Mouse (Mus musculus): Measurements from ENCODE around the gene Ankrd33b.

Ankrd33b gene

DNA sequence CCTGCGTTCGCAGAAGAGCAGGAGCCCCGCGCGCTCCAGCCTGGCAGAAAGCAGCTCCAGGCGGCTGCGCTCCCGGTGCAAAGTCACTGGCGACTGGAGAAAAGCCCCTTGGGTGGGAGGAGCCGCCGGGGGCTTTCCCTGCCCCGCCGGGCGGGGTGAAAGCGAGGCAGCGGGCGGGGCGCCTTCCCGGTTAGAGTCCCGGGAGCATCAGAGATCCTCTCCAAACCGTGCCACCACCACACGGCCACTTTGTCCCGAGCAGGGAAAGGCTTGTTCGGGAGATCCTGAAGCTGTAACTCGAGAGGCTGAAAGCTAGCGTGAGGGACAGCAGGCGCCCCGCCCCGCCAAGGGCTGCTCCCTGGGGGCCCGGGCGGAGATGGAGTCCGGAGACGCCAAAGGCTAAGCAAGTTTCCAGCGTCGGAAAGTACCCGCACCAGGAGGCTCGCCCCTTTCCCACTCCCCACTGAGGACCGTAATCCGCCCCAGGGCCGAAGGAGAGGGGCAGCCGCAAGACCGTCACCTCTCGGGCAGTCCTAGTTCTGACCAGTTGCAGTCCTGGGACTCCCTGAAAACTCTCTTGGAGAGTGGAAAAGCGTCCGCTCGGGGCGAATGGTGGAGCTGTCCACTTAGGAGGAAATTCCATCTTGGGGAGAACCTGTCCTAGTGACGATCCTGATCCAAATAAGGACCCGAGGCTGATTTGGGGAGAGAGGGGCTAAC, at the start of gene Ankrd33b:
TSS of gene Ankrd33b (minus strand) at position 246 of the 720 bp plus-strand sequence.
- no peak for DNase-seq (ENCODE audit: low read depth)

DNA sequence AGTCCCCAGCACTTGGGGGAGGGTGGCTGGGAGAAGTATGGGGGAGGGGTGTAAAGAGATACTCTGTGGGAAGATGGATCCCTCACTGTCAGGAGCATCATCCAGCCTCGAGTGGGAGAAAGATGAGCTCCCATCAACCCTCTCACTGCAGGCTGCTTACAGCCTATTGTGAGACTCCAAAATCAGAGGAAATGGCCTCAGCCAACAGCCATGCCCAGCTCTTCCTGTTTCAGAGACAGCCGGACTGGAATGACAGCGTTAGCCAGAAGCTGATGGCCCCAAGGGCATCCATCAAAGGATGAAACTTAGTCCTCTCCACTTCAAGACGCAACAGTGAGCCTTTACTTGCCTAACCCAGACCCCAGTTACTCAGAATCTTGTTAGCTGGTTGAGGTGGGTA, 47.7 kb upstream of the Ankrd33b start:
- DNase-seq (ENCODE audit: low read depth), result no peak

DNA sequence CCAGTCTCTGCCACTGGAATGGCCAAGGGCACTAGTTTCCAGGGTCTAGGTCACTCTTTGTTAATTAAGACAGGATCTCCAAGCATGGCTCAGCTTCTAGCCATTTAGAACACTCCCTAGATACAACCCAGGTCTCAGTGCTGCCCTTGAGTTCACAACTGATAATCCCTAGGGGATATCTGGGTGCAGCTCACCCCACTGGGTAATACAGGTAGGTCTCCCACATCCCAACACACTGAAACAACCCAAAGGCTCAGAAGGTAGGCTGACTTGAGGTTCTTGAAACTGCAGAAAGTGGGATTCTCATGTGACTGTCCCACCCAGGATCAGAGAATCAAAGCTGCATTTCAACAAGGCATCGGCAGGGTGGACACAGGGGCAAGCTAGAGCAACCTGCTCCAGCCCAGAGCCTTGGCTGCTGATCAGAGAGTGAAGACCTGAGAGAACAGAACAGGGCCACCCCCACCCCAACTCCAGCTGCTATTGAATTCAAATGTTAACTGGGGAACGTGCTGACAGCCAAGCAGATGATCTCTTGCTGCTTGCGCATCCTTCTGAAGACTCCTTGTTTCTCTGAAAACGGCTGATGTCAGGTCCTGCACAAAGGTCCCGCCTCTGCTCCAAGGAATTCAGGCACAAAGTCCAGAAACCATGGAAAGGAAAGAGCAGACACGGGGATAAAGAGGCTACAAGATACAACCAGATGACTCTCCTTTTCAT, 46.8 kb upstream of the Ankrd33b start:
- no peak for DNase-seq (ENCODE audit: low read depth)

DNA sequence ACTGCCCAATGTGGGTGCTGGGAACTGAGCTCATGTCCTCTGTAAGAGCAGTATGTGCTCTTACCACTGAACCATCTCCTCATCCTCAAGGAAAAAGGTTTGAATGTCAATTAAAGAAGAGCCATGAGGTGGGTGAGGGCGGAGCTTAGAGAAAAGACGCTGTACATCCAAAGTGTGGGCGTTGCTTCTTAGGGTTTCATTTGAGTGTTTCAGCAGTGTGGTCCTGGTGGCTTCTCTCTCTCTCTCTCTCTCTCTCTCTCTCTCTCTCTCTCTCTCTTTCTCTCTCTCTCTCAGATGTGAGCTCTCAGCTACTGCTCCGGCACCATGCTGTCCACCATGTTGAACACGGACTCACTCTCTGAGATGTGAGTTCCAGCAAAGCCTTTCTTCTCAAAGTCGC, 46.1 kb upstream of the Ankrd33b start:
- no peak for DNase-seq (ENCODE audit: low read depth)

DNA sequence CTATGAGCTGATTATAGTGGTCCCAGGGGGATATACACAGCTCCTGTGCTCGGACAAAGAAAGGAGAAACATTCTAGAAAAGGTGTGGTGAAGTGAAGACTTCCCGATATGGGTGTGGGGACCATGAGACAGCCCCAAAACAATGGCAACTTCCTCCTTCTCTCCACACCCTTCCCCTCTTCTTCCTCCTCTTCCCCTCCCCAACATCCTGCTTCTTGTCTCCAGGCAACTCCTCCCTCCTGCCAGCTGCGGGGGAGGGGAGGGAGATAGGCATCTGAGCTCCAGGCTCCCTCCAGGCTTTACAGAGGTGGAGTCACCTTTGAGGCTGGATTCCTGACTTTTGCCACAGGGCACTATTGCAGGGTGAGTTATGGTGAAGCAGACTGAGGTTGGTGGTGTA, 45.4 kb upstream of the Ankrd33b start:
- DNase-seq (ENCODE audit: low read depth), result no peak

DNA sequence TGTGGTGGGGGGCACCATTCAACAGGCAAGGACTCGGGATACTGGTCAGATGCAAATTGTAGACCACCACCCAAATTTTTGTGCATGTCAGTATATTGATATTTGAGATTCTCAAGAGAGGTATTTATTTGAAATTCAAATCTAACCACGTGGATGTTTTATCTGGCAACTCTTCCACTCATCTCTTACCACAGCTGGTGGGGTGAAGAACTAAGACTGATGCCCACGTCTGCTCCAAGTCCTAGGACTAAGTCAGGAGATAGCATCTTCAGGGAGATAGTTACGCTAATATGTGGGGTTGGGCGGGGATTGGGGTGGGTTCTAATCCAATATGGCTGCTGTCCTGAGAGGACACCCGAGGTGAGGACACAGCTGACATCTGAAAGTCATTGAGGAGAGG, 44.9 kb upstream of the Ankrd33b start:
- DNase-seq (ENCODE audit: low read depth), result no peak

DNA sequence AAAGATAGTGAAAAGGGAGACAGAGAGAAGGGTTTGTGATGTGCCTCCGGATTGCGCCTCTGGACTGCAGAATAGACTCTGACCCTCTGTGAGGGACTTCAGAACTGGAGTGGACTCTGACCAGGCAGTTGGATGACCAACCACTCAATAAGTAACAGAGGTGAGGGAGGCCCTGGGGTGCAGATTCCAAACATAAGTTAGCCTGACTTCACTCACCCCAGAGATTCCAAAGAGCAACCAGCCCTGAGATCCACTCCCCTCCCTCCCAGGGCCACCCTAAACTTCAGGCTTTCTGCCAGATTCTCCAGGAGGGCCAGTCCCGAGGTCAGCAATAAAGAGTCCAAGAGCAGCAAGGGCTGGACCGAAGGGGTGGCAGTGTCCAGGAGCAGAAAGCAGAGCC, 40.0 kb upstream of the Ankrd33b start:
- no peak for DNase-seq (ENCODE audit: low read depth)

DNA sequence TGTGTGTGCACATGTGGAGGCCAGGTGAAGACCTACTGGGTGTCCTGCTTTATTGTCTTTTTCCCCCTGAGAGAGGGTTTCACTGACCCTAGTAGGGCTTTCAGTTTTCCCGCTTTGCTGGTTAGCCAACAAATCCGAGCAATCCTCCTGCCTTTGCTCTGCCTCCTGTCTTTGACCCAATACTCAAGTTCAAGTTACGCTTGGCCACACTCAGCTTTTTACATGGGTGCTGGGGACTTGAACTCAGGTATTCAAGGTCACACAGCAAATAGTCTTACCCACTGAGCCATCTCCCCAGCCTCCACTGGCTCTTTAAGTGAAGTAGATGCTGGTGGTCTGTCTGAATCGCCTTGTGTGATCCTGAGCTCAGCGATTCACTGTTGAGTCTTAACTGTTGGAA, 39.4 kb upstream of the Ankrd33b start:
- no peak for DNase-seq (ENCODE audit: low read depth)

DNA sequence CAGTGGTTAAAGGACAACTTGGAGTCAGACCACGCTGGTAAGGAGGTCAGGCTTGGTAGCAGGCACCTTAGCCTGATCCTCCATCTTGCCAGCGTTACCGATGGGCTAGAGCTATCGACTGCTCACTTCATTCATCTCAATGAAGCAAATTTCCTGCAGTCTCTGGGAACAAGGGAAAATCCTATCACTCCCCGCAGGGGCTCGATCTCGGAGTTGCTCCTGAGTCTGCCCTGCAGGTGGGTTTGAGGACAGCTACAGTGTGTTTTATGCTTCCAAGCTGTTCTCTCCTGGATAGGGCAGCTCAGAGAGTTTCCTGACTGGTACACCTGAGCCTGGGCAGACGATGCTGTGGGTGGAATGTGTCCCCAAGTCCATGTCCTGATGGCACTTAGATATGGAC, 36.8 kb upstream of the Ankrd33b start:
- DNase-seq (ENCODE audit: low read depth), result no peak

DNA sequence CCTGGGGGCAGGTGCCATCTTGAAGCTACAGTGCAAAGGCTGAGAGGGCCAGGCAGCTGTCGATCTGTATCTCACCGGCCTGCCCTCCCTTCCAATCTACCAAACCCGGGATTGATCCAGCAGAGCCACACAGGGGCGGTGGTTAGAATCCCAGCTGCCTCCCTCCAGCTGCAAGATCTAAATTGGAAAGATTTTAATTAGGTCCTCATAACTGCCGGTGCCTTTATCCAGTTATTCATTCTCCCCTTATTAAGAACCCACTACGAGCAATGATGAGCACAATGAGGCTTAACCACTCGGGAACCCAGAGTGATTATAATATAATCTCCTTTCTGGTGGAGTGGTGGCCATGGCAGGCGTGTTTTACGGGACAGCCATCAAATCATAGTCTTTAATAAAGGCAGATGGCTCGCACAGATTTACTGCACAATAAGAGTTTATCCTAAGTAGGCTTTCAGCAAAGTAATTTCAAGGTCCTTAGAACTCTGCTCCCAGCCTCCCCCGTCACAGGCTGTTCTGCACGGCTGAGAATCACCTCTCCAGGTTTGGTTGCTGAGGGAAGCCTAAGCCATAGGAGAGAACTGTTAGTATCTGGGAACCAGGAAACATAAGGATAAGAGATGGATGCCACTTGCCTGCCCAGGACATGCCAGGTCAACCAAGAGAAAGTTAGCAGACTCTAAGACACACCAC, 34.8 kb upstream of the Ankrd33b start:
- DNase-seq (ENCODE audit: low read depth), result no peak

DNA sequence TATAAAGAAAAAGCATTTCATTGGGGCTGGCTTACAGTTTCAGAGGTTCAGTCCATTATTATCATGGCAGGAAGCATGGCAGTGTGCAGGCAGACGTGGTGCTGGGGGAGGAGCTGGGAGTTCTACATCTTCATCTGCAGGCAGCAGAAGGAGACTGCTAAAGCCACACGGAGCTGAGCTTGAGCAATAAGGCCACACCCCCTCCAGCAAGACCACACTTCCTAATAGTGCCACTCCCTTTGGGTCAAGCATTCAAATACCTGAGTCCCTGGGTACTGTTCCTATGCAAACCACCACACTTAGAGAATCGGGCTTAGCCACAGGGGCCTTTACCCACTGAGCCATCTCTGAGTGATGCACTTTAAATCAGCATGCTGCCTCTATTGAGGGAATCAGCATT, 33.4 kb upstream of the Ankrd33b start:
- no peak for DNase-seq (ENCODE audit: low read depth)

DNA sequence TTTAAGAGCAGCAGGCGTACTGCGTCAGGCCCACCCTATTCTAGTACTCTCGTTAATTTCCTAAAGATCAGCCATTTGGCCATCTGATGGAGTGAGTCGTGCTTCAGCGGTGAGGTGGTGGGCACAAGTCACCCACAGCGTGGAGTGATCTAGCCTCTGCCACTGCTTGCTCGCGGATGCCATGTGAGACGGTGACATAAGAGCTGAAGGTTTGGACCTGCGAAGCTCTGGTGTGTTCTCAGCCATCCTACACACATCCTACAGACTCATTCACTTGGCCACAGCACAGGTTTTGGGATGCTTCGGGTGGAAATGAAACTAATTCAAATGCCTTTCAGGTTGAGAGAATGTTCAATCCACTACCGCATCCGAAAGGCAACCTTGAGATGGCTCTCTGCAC, 31.2 kb upstream of the Ankrd33b start:
- DNase-seq (ENCODE audit: low read depth), result no peak

DNA sequence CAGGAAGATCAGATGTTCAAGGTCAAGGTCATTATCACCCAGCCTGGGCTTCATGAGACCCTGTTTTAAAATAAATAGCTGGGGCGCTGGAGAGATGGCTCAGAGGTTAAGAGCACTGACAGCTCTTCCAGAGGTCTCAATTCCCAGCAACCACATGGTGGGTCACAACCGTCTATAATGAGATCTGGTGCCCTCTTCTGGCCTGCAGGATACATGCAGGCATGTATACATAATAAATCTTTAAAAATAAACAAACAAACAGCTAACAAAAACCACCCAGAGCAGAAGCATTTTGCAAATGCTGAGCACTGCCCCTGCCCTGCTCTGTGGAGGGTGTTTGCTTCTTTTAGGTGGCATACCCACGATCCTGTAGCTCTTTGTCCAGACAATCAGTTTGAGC, 29.9 kb upstream of the Ankrd33b start:
- DNase-seq (ENCODE audit: low read depth), result no peak

DNA sequence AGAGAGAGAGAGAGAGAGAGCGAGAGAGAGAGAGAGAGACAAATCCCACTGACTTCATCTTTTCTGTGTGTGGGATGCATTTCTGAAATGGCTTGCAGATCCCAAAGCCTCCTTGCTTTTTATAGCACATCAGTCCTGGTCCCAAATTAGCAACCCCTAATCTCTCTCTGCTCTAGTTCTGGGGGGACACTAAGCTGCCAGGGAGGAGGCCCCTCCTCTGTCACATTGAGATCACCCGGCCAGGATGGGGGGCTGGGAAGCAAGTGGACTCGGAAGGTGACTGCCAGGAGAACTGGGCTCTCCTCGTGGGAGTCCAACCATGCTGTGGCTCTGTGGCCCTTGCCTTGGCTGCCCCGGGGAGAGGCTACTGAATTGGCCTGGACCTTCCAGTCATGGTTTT, 29.2 kb upstream of the Ankrd33b start:
- no peak for DNase-seq (ENCODE audit: low read depth)

DNA sequence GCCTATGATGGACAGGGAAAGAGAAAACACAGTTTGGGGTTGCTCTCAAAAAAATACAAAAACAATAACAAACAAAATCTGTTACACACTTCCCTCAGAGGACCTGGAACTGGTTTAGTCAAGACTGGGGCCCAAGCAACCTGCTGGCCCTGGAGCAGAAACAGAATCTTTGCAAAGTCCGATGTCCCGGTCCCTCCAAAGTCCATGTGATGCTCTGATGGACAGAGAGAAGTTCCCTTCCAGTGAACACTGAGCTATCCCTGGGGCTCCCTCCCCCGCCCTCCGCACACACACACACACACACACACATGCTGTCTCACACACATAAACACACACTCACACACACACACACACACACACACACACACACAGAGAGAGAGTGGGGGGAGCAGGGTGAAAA, 28.5 kb upstream of the Ankrd33b start:
- DNase-seq (ENCODE audit: low read depth), result no peak

DNA sequence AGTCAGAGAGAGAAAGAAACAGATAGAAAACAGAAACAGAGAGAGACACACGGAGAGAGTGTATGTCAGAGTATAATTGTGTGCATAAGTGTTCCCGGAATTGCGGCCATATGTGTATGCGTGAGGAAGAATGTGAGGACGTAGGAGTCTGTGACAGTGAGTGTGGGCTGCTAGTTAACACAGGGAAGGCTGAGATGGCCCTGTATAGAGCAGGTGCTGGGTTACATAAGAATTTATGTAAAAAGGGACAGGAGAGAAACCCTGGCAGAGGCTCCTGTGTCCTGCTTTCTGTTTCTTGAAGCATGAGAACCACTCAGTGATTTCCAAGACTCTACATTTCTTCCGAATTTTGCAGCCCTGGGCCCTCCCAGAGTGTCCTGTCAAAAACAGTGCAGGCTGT, 25.9 kb upstream of the Ankrd33b start:
- DNase-seq (ENCODE audit: low read depth), result no peak

DNA sequence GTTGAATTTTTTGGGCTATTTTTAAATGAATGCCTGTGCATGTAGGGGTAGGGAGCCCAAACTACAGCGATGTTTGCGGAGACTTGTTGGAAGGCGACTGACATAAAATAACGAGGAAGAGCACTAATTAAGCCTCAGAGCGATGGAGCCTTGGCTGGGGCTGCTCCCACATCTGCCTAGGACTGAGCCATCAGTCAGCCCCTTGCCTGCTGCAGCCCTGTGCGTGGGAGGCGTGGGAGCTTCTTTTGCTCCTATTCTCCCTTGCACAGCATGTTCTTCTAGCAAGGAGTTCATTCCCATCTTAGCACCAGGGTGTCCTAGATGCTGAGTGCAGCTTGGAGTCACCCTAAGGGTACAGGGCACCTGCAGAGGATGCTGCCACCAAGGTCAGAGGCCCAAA, 25.2 kb upstream of the Ankrd33b start:
- DNase-seq (ENCODE audit: low read depth), result no peak

DNA sequence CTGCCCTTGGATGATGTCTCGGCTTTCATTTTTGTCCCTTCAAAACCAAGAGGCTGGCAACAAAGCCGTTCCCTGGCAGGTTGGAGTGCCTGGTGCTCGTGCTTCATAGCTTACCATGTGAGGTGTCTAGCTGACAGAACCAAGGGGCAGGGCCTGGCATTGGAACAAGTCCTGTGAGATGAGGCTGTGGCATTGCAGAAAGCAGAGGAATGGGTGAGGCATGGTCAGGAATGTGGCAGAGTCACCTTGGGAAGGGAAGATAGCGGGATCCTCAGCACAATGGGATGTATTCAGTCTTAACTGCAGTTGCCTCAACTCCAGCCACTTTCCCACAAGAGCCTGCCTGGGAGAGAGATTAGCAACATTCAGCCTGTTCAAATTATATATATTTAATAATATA, 24.6 kb upstream of the Ankrd33b start:
- DNase-seq (ENCODE audit: low read depth), result no peak

DNA sequence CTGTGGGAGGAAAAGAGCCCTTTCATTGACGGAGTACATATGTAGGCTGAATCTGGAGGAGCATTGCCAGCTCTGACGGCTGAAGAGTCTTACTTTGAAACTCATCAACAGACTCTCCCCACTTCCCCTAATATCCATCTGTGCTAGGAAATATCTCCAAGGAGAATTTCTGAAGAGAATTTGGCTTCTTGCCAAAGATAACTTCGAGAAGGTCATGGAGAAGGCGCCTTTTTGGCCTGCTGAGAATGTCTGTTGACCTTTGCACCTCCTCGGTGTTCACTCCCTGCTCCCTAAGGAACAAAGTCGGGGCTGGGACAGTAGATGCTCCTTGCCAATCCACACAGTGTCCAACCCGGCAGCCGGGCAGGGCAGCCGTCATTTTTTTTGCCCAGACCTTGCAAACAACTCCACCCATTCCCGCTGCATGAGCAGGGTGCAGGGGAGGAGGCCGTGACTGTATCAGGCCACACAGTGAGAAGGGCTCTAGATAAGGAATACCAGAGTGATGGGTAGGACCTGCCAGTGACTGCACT, 14.5 kb upstream of the Ankrd33b start:
- DNase-seq (ENCODE audit: low read depth), result no peak

DNA sequence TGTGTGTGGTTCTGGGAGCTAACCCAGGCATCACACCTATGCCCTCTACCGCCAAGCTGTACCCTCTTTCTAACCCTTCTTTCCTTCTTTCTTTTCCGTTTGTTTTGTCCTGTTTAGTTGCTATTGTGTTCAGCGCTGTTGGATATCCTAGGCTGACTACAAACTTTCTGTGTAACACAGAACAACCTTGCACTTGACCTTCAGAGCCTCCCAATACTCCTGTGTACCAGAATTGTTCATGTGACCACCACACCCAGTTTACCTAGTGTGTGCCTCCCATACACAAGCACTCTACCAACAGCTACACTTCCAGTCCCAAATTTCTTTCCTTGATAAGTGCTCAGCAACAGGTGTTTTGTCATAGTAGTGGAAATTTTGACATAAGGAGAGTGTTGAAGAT, 11.9 kb upstream of the Ankrd33b start:
- DNase-seq (ENCODE audit: low read depth), result no peak

DNA sequence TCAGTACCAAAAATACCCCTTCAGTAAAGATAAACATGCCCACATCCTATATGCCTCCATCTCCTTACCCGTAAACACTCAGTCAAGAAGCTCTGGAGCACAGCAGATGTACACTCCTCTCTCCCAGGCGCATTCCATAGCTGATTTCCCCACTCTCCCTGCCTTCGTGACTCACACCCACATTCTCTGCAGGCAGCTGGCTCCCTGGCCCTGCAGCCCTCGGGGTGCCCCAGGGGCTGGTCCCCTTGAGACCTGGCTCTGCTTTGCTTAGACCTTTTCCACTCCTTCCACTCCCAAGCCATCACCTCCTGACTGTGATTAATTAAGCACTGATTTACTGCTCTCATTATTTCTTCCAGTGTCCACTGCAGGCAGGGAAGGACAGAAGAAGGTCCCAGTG, 7.7 kb upstream of the Ankrd33b start:
- DNase-seq (ENCODE audit: low read depth), result peak; percentile 84

DNA sequence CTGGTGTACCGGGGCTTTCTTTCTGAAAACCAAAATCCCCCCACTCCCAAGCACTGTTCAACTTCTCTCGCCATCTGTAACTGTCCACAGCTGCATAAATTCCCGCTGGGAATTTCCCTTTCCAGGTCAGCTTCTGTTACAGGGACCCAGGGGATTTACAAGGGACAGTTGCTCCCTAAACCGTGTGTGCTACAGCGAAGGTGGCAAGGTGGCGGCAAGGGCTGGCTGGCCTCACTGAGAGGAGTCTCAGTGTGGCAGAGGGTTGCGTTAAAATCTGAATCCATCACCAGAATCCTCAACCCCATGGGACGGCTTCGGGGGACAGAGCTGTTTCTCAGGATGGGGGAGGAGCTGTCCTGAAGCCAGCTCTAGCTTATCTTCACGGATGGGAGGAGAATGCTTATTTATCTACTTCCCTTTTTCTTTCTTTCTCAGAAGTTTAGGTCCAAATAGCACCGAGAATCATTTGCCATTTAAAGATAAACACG, 1.6 kb upstream of the Ankrd33b start:
- DNase-seq (ENCODE audit: low read depth), result no peak

DNA sequence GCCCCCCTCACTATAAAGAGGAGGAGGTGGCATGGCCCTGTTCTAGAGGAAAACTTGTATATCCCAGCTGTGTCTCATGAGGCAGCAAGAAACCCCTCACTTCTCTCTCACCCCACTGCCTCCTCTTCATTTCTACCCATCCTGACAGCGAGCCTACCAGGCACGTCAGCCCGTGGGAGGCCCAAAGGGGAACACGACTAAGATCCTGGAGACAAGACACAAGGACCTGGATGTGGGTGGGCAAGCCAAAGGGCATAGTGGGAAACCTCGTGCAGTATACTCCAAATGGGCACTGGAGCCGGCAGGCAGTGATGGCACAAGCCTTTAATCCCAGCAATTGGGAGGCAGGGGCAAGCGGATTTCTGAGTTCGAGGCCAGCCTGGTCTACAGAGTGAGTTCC, 1.0 kb upstream of the Ankrd33b start:
- no peak for DNase-seq (ENCODE audit: low read depth)

All from NIH3T3 (cell line).